ENCODE assay signal across 20 mouse cellular contexts in the genomic region with DNA sequence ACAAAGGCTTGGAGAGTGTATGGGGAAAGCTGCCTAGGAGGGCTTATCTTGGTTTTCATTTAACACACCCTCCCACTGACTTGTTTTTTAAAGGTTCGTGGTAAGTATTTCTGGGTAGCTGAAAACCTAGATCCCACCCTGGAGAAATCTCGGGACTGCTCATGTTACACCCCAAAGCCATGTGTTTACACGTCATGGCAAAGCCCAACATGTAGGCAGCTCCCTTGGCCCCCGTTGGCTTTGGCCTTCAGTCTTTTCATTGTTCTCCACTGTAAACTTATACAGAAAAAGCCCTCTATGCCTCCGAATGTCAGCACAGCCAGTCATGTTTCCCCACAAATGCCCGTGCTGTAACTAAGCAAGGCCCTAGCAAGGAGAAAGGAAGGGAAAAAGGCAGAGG.
DNase-seq lines count a peak whose midpoint lies in the region; ATAC-seq and TF ChIP-seq lines count a peak whose summit lies in the region.
"Had no signal": no experiment of that assay in that cellular context is flagged by ENCODE, and none has a peak within 500 bp of the region (broad histone marks: within the 10 kb centered on the region; RNA-seq: fewer than 3 reads in every experiment).

No protein-coding gene starts in this region.

- H3K27ac ChIP-seq in forebrain, embryonic 10.5 days = peak overlapping the region; percentile 67
- no peak overlapping the region for H3K27ac ChIP-seq in forebrain, embryonic 13.5 days
- H3K27ac ChIP-seq in hindbrain, embryonic 13.5 days = 0 out of 2 replicates have a peak overlapping the region, but pooled peaks have one; percentile 40
- no peak overlapping the region for H3K27ac ChIP-seq in hindbrain, postnatal 0 days
- H3K27ac ChIP-seq in embryonic facial prominence, embryonic 15.5 days (replicated peaks) = peak overlapping the region; percentile 83
- H3K27ac ChIP-seq: gastrocnemius, adult 2 months; intestine, embryonic 15.5 days; midbrain, embryonic 15.5 days had no signal

- intact Hi-C loops in left cerebral cortex, postnatal 10 days (cut with DNase I) = no loop called here

- H3ac ChIP-seq in myocyte (ENCODE audit: control insufficient read depth, insufficient read length) = no peak overlapping the region

- H3K27me3 ChIP-seq in forebrain, embryonic 10.5 days (ENCODE audit: poor library complexity, severe bottlenecking) = peaks cover 18% of the 10 kb centered on the region
- H3K27me3 ChIP-seq in forebrain, embryonic 13.5 days = peaks cover 20% of the 10 kb centered on the region
- H3K27me3 ChIP-seq in hindbrain, embryonic 13.5 days = peaks cover 33% of the 10 kb centered on the region
- H3K27me3 ChIP-seq in hindbrain, postnatal 0 days (ENCODE audit: insufficient read depth, low read length) = no peaks in the 10 kb centered on the region
- no peaks in the 10 kb centered on the region for H3K27me3 ChIP-seq in embryonic facial prominence, embryonic 15.5 days
- H3K27me3 ChIP-seq in myocyte (ENCODE audit: control insufficient read depth, insufficient read depth, insufficient read length) = no peaks in the 10 kb centered on the region
- H3K27me3 ChIP-seq: intestine, embryonic 15.5 days; midbrain, embryonic 15.5 days had no signal

- H3K36me3 ChIP-seq in forebrain, embryonic 10.5 days (replicated peaks) = no peaks in the 10 kb centered on the region
- no peaks in the 10 kb centered on the region for H3K36me3 ChIP-seq in forebrain, embryonic 13.5 days (ENCODE audit: poor library complexity, severe bottlenecking)
- no peaks in the 10 kb centered on the region for H3K36me3 ChIP-seq in hindbrain, embryonic 13.5 days
- H3K36me3 ChIP-seq in hindbrain, postnatal 0 days (ENCODE audit: insufficient read depth, low read length) = no peaks in the 10 kb centered on the region
- no peaks in the 10 kb centered on the region for H3K36me3 ChIP-seq in embryonic facial prominence, embryonic 15.5 days
- H3K36me3 ChIP-seq in myocyte (ENCODE audit: control insufficient read depth, insufficient read depth) = no peaks in the 10 kb centered on the region
- H3K36me3 ChIP-seq: intestine, embryonic 15.5 days; midbrain, embryonic 15.5 days had no signal

- TF ChIP-seq CTCF in hindbrain, postnatal 0 days (IDR thresholded peaks at IDR 0.05; ENCODE audit: low read depth) = no peak

- H3K9ac ChIP-seq in forebrain, embryonic 13.5 days = no peak overlapping the region
- no peak overlapping the region for H3K9ac ChIP-seq in hindbrain, embryonic 13.5 days
- H3K9ac ChIP-seq in hindbrain, postnatal 0 days (replicated peaks; ENCODE audit: low read length) = no peak overlapping the region
- H3K9ac ChIP-seq in embryonic facial prominence, embryonic 15.5 days = no peak overlapping the region
- H3K9ac ChIP-seq: intestine, embryonic 15.5 days; liver, postnatal 0 days; midbrain, embryonic 15.5 days had no signal

- H3K79me2 ChIP-seq in myocyte (ENCODE audit: control insufficient read depth, insufficient read depth) = no peaks in the 10 kb centered on the region

- no peak overlapping the region for H3K4me3 ChIP-seq in forebrain, embryonic 10.5 days
- H3K4me3 ChIP-seq in forebrain, embryonic 13.5 days = no peak overlapping the region
- H3K4me3 ChIP-seq in hindbrain, embryonic 13.5 days = no peak overlapping the region
- no peak overlapping the region for H3K4me3 ChIP-seq in hindbrain, postnatal 0 days (ENCODE audit: low read length)
- no peak overlapping the region for H3K4me3 ChIP-seq in embryonic facial prominence, embryonic 15.5 days (replicated peaks)
- H3K4me3 ChIP-seq in myocyte = no peak overlapping the region
- H3K4me3 ChIP-seq: erythroblast, embryonic 14.5 days; gastrocnemius, adult 2 months; intestine, embryonic 15.5 days; midbrain, embryonic 15.5 days had no signal

- H3K4me2 ChIP-seq in forebrain, embryonic 13.5 days = no peak overlapping the region
- no peak overlapping the region for H3K4me2 ChIP-seq in hindbrain, embryonic 13.5 days
- no peak overlapping the region for H3K4me2 ChIP-seq in hindbrain, postnatal 0 days (ENCODE audit: low read depth, low read length)
- no peak overlapping the region for H3K4me2 ChIP-seq in embryonic facial prominence, embryonic 15.5 days (replicated peaks)
- H3K4me2 ChIP-seq in myocyte (ENCODE audit: low read depth) = peak overlapping the region; percentile 27
- H3K4me2 ChIP-seq: intestine, embryonic 15.5 days; midbrain, embryonic 15.5 days had no signal

- peaks cover 50% of the 10 kb centered on the region for H3K4me1 ChIP-seq in forebrain, embryonic 10.5 days
- peaks cover 38% of the 10 kb centered on the region for H3K4me1 ChIP-seq in forebrain, embryonic 13.5 days
- peaks cover 31% of the 10 kb centered on the region for H3K4me1 ChIP-seq in hindbrain, embryonic 13.5 days (replicated peaks)
- no peaks in the 10 kb centered on the region for H3K4me1 ChIP-seq in hindbrain, postnatal 0 days (ENCODE audit: insufficient read depth, low read length)
- peaks cover 35% of the 10 kb centered on the region for H3K4me1 ChIP-seq in embryonic facial prominence, embryonic 15.5 days

- ATAC-seq in forebrain, embryonic 13.5 days = no peak
- ATAC-seq in hindbrain, embryonic 13.5 days (ENCODE audit: low FRiP score) = no peak
- ATAC-seq in hindbrain, postnatal 0 days = no peak
- peak; percentile 66 for ATAC-seq in embryonic facial prominence, embryonic 15.5 days (ENCODE audit: insufficient number of reproducible peaks, low FRiP score, low TSS enrichment, low read depth)
- ATAC-seq: intestine, embryonic 15.5 days; liver, postnatal 0 days; midbrain, embryonic 15.5 days had no signal

- H3K9me3 ChIP-seq in forebrain, embryonic 10.5 days = no peaks in the 10 kb centered on the region
- H3K9me3 ChIP-seq in forebrain, embryonic 13.5 days (replicated peaks) = no peaks in the 10 kb centered on the region
- no peaks in the 10 kb centered on the region for H3K9me3 ChIP-seq in hindbrain, embryonic 13.5 days
- no peaks in the 10 kb centered on the region for H3K9me3 ChIP-seq in hindbrain, postnatal 0 days (ENCODE audit: low read length)
- H3K9me3 ChIP-seq in embryonic facial prominence, embryonic 15.5 days (replicated peaks) = no peaks in the 10 kb centered on the region
- H3K9me3 ChIP-seq: G1E; intestine, embryonic 15.5 days; midbrain, embryonic 15.5 days had no signal

- no peak for TF ChIP-seq POLR2A in myocyte (IDR thresholded peaks at IDR 0.05; ENCODE audit: insufficient read length, low read depth)

- 76% methylated on average over 6 of the region's 6 CpGs for WGBS in forebrain, embryonic 10.5 days
- 55% methylated on average over 6 of the region's 6 CpGs for WGBS in forebrain, embryonic 13.5 days
- WGBS in hindbrain, embryonic 13.5 days = 59% methylated on average over 6 of the region's 6 CpGs
- 55% methylated on average over 6 of the region's 6 CpGs for WGBS in hindbrain, postnatal 0 days
- WGBS in embryonic facial prominence, embryonic 15.5 days = 17% methylated on average over 6 of the region's 6 CpGs

- no peak for DNase-seq in forebrain, embryonic 10.5 days (ENCODE audit: extremely low spot score, low spot score)
- DNase-seq in hindbrain, postnatal 0 days (ENCODE audit: low spot score) = no peak
- no peak for DNase-seq in left cerebral cortex, postnatal 10 days (ENCODE audit: extremely low spot score in 1 of 2, low spot score in 2 of 2)
- DNase-seq in B cell, adult 2 months = no peak
- DNase-seq: cerebellum, adult 11 months; cerebellum, postnatal 10 days; gastrocnemius, adult 2 months; kidney, postnatal 4 days; liver, postnatal 0 days; lung, postnatal 10 days; retina, postnatal 1 day; right cerebral cortex, postnatal 4 days had no signal

TF ChIP-seq in myocyte, 11 proteins besides CTCF, POLR2A, EP300 and RAD21:
- TF ChIP-seq REST (IDR thresholded peaks at IDR 0.05; ENCODE audit: insufficient read depth, insufficient read length) = no peak
- TF ChIP-seq MYOD1 (IDR thresholded peaks at IDR 0.05; ENCODE audit: control insufficient read depth in 1 of 3, insufficient read length in 2 of 3, low read depth in 2 of 3) = no peak
- no peak for TF ChIP-seq MYOG (IDR thresholded peaks at IDR 0.05; ENCODE audit: control insufficient read depth in 1 of 3, insufficient read depth in 1 of 3, insufficient read length in 2 of 3, low read depth in 2 of 3)
- TF ChIP-seq E2F4 (IDR thresholded peaks at IDR 0.05; ENCODE audit: insufficient read depth) = no peak
- no peak for TF ChIP-seq TCF3 (IDR thresholded peaks at IDR 0.05; ENCODE audit: insufficient read length, low read depth)
- no peak for TF ChIP-seq CEBPB (IDR thresholded peaks at IDR 0.05; ENCODE audit: insufficient read depth, poor library complexity, severe bottlenecking)
- no peak for TF ChIP-seq TCF12 (IDR thresholded peaks at IDR 0.05; ENCODE audit: insufficient read depth, poor library complexity, severe bottlenecking)
- TF ChIP-seq USF1 (IDR thresholded peaks at IDR 0.05; ENCODE audit: low read depth) = no peak
- TF ChIP-seq MAX (IDR thresholded peaks at IDR 0.05; ENCODE audit: low read depth) = no peak
- no peak for TF ChIP-seq SRF (IDR thresholded peaks at IDR 0.05; ENCODE audit: control insufficient read depth, insufficient read length, low read depth)
- no peak for TF ChIP-seq POLR2AphosphoS2 (IDR thresholded peaks at IDR 0.05; ENCODE audit: insufficient read length, low read depth)

Comparison
In these comparisons a context has a peak if more than half of its experiments do, and no peak if none do; other contexts are left out.
1. H3K27ac ChIP-seq: peak in forebrain, embryonic 10.5 days (single experiment), hindbrain, embryonic 13.5 days (single experiment) and embryonic facial prominence, embryonic 15.5 days (single experiment); none in forebrain, embryonic 13.5 days (single experiment) and hindbrain, postnatal 0 days (single experiment).